Mouse (Mus musculus): ENCODE measurements at regions not wholly inside any gene's neighbourhood (a gene's known extent, or its start where the extent isn't known, plus 50 kb on each side); places are given as distances from the start of the nearest gene placed in this dataset.

GRCm38 (mm10) chrX:163139475-163139874, 175.1 kb upstream of the S100g start:
- no peaks in the 10 kb centered on the region for H3K27me3 ChIP-seq
- ATAC-seq (ENCODE audit: insufficient number of reproducible peaks, low FRiP score, low TSS enrichment, low read depth) = no peak
- WGBS = 72% methylated on average over 1 of the region's 1 CpGs

GRCm38 (mm10) chrX:163128626-163129025, 164.2 kb upstream of the S100g start:
- Histone ChIP-seq H3K9me3 (replicated peaks) (no peaks in the 10 kb centered on the region), H3K9ac (no peak overlapping the region), H3K36me3 (no peaks in the 10 kb centered on the region), H3K27ac (replicated peaks) (no peak overlapping the region), H3K27me3 (no peaks in the 10 kb centered on the region; the same call in 1 of the 2 replicates), H3K4me1 (no peaks in the 10 kb centered on the region), H3K4me3 (replicated peaks) (no peak overlapping the region), H3K4me2 (replicated peaks) (no peak overlapping the region)
- ATAC-seq (ENCODE audit: insufficient number of reproducible peaks, low FRiP score, low TSS enrichment, low read depth) = no peak
- 86% methylated on average over 1 of the region's 1 CpGs for WGBS

More at GRCm38 (mm10) chrX:163139475-163139874, 175.1 kb upstream of the S100g start:
- Histone ChIP-seq H3K27ac (replicated peaks) (no peak overlapping the region), H3K4me1 (no peaks in the 10 kb centered on the region), H3K4me3 (replicated peaks) (no peak overlapping the region), H3K9me3 (replicated peaks) (no peaks in the 10 kb centered on the region), H3K4me2 (replicated peaks) (no peak overlapping the region), H3K9ac (no peak overlapping the region), H3K36me3 (no peaks in the 10 kb centered on the region)

GRCm38 (mm10) chrX:163117681-163118393, 153.4 kb upstream of the S100g start:
- WGBS = 54% methylated on average over 5 of the region's 5 CpGs

GRCm38 (mm10) chrX:163117237-163117636, 152.8 kb upstream of the S100g start:
- Histone ChIP-seq H3K36me3 (no peaks in the 10 kb centered on the region), H3K27ac (replicated peaks) (no peak overlapping the region), H3K4me1 (no peaks in the 10 kb centered on the region), H3K9ac (no peak overlapping the region), H3K4me2 (replicated peaks) (no peak overlapping the region), H3K9me3 (replicated peaks) (no peaks in the 10 kb centered on the region), H3K4me3 (replicated peaks) (no peak overlapping the region), H3K27me3 (no peaks in the 10 kb centered on the region)
- ATAC-seq (ENCODE audit: insufficient number of reproducible peaks, low FRiP score, low TSS enrichment, low read depth) = no peak
- WGBS = 75% methylated on average over 1 of the region's 1 CpGs

More at GRCm38 (mm10) chrX:163117681-163118393, 153.4 kb upstream of the S100g start:
- Histone ChIP-seq H3K36me3 (no peaks in the 10 kb centered on the region), H3K9me3 (replicated peaks) (no peaks in the 10 kb centered on the region), H3K4me2 (replicated peaks) (no peak overlapping the region), H3K4me1 (no peaks in the 10 kb centered on the region), H3K27me3 (no peaks in the 10 kb centered on the region), H3K27ac (replicated peaks) (no peak overlapping the region), H3K9ac (no peak overlapping the region), H3K4me3 (replicated peaks) (no peak overlapping the region)
- ATAC-seq (ENCODE audit: insufficient number of reproducible peaks, low FRiP score, low TSS enrichment, low read depth) = no peak

- no peak overlapping the region for H3K4me3 ChIP-seq (replicated peaks)
- H3K4me1 ChIP-seq = no peaks in the 10 kb centered on the region
- H3K9ac ChIP-seq = no peak overlapping the region
- no peak overlapping the region for H3K27ac ChIP-seq (replicated peaks)
- 82% methylated on average over 4 of the region's 4 CpGs for WGBS
- H3K9me3 ChIP-seq (replicated peaks) = no peaks in the 10 kb centered on the region
- no peaks in the 10 kb centered on the region for H3K27me3 ChIP-seq
- no peak for ATAC-seq (ENCODE audit: insufficient number of reproducible peaks, low FRiP score, low TSS enrichment, low read depth)
- H3K4me2 ChIP-seq (replicated peaks) = no peak overlapping the region
- no peaks in the 10 kb centered on the region for H3K36me3 ChIP-seq
Observed at GRCm38 (mm10) chrX:163095026-163095765, 130.8 kb upstream of the S100g start.

All from embryonic facial prominence, embryonic 15.5 days (tissue).